Mouse (Mus musculus) bone marrow, adult 2 months (tissue): ENCODE data around the gene Irf2. TPM values are rescaled to one million over a fixed set of nuclear protein-coding genes. Genes with fewer than 3 reads are reported as not detected.

Source experiments
- H3K27ac ChIP-seq: fragments of 200-500 bp; 2 replicates; pipeline ENCODE4 v1.5.1; 2012; ENCODE audit warnings: low read depth, mild to moderate bottlenecking, control low read depth, inconsistent platforms, low read length; ENCODE audit not compliant: control insufficient read depth, poor library complexity, insufficient read depth
- H3K4me1 ChIP-seq: fragments of 200-500 bp; 2 replicates; pipeline ENCODE4 v1.6.1; 2011; ENCODE audit warnings: low read length; ENCODE audit not compliant: control insufficient read depth, insufficient read depth
- H3K4me3 ChIP-seq: fragments of 200-500 bp; replicated peaks from 2 replicates; pipeline ENCODE3; 2011; ENCODE audit warnings: mild to moderate bottlenecking, low read depth, low read length, control low read depth; ENCODE audit not compliant: control insufficient read depth
- CTCF ChIP-seq: fragments of 200-500 bp; IDR thresholded peaks from 2 replicates; pipeline ENCODE4 v1.5.1; 2011; ENCODE audit warnings: low read length, control low read depth; ENCODE audit not compliant: control insufficient read depth, insufficient read depth
- POLR2A ChIP-seq: fragments of 200-500 bp; IDR thresholded peaks from 2 replicates; pipeline ENCODE4 v1.6.1; 2011; ENCODE audit warnings: low read depth, mild to moderate bottlenecking, control low read depth, low read length, borderline replicate concordance; ENCODE audit not compliant: control insufficient read depth
- WGBS: fragments of 180-500 bp; shearing (Covaris S2); methylation state at CpG from one replicate; pipeline ENCODE4 v1.1.7; 2018; 5-methylcytosine and 5-hydroxymethylcytosine counted together
- polyA plus RNA-seq: library from polyadenylated mRNA; stranded (reverse); fragments of >200 nt; gene quantifications from 2 replicates; pipeline ENCODE4 v1.2.4, GENCODE M21; 2011; ENCODE audit warnings: low replicate concordance; ENCODE audit not compliant: missing spikeins, insufficient read depth, insufficient read length

The Irf2 gene
- polyA plus RNA-seq, 1 experiment = 63.2 TPM

GRCm38 (mm10) chr8:46791664-46792371, 52.3 kb downstream of the Irf2 start:
- no peak for TF ChIP-seq POLR2A
- no peak for TF ChIP-seq CTCF
- Histone ChIP-seq H3K27ac (peak overlapping the region; percentile 35; the same call in 1 of the 2 replicates), H3K4me3 (no peak overlapping the region), H3K4me1 (peaks cover 20% of the 10 kb centered on the region)
- WGBS = 54% methylated on average over 5 of the region's 5 CpGs

GRCm38 (mm10) chr8:46792653-46793052, 53.1 kb downstream of the Irf2 start:
- H3K4me1 ChIP-seq = peaks cover 17% of the 10 kb centered on the region
- peak overlapping the region; percentile 43; the same call in 1 of the 2 replicates for H3K27ac ChIP-seq
- 34% methylated on average over 2 of the region's 2 CpGs for WGBS
- no peak for TF ChIP-seq POLR2A
- no peak for TF ChIP-seq CTCF
- H3K4me3 ChIP-seq = no peak overlapping the region

DNA sequence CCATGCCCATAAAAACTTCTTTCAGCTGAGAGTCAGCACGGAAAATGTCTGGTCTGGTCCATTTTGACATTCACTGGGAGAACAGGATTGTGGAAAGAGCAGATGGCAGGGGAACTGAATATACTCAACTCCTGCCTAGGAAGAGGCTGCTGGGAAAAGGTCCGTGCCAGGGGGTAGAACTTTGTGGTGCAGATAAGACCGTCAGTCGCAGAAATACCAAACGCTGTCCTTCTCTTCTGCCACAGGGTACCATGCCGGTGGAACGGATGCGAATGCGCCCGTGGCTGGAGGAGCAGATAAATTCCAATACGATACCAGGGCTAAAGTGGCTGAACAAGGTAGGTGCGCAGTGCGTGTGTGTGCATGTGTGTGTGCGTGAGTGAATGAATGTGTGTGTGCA, 53.7 kb downstream of the Irf2 start:
- H3K4me1 ChIP-seq = peaks cover 16% of the 10 kb centered on the region
- 56% methylated on average over 14 of the region's 14 CpGs for WGBS
- peak overlapping the region; percentile 30; the same call in 1 of the 2 replicates for H3K27ac ChIP-seq
- no peak overlapping the region for H3K4me3 ChIP-seq
- TF ChIP-seq CTCF = no peak
- no peak for TF ChIP-seq POLR2A

GRCm38 (mm10) chr8:46794317-46794716, 54.8 kb downstream of the Irf2 start:
- Histone ChIP-seq H3K4me1 (peaks cover 13% of the 10 kb centered on the region), H3K4me3 (no peak overlapping the region), H3K27ac (no peak overlapping the region)
- TF ChIP-seq CTCF (no peak), POLR2A (no peak)
- WGBS = 64% methylated on average over 5 of the region's 5 CpGs

DNA sequence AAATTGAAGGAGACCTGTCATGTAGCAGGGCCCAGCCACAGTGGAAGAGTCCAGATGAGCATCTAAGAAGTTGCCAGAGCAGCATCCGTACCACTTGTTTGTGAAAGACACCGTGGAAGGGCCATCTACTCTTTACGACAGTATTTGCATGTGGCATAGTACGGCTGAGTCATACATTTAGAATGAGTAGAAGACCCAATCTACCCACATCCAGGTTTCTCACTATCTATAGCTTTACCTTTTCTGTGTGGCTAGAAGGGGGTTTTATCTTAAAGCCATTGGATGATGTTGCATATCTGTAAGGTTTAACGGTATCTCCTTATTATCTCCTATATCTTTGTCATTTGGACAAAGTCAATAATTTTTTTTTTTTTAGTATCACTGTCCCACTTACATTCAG, 59.7 kb downstream of the Irf2 start:
- Histone ChIP-seq H3K4me3 (no peak overlapping the region), H3K4me1 (peaks cover 4% of the 10 kb centered on the region; the same call in 1 of the 2 replicates), H3K27ac (no peak overlapping the region)
- TF ChIP-seq CTCF (no peak), POLR2A (no peak)
- 76% methylated on average over 5 of the region's 5 CpGs for WGBS

GRCm38 (mm10) chr8:46799706-46800105, 60.2 kb downstream of the Irf2 start:
- Histone ChIP-seq H3K4me1 (peaks cover 5% of the 10 kb centered on the region; the same call in 1 of the 2 replicates), H3K4me3 (no peak overlapping the region), H3K27ac (no peak overlapping the region)
- TF ChIP-seq CTCF = no peak
- no peak for TF ChIP-seq POLR2A
- WGBS = 26% methylated on average over 2 of the region's 2 CpGs

DNA sequence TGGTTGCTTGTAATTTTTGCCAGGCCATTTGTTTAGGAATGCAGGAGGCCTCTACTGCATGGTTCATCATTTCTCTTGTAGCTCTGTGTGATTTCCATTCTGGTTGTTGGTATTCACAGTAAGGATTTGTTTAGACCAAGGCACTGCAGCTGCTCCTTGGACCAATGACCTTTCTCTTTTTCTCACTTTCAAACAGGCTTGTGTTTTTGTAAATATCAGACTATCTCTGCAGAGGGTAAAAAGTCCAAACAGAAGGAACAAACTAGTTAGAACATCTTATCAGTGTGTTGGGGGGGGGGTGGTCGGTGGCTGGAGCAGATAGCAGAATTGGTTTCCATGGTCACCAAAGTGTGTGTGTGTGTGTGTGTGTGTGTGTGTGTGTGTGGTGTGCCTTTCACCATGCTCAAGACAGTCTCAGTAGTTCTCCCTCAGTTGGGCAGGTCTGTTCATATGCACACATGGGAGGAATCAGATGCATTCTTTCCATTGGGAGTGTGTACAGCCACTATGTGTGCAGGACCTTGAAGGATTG, 61.7 kb downstream of the Irf2 start:
- 44% methylated on average over 1 of the region's 1 CpGs for WGBS
- Histone ChIP-seq H3K4me1 (peaks cover 6% of the 10 kb centered on the region; the same call in 1 of the 2 replicates), H3K27ac (no peak overlapping the region), H3K4me3 (no peak overlapping the region)
- TF ChIP-seq POLR2A (no peak), CTCF (no peak)

GRCm38 (mm10) chr8:46802009-46802408, 62.5 kb downstream of the Irf2 start:
- H3K4me3 ChIP-seq = no peak overlapping the region
- H3K27ac ChIP-seq = no peak overlapping the region
- H3K4me1 ChIP-seq = peaks cover 6% of the 10 kb centered on the region; the same call in 1 of the 2 replicates
- WGBS = 14% methylated on average over 2 of the region's 2 CpGs
- no peak for TF ChIP-seq CTCF
- no peak for TF ChIP-seq POLR2A
